Mouse (Mus musculus) hindlimb bud, embryonic 11.5 days (tissue): ENCODE data around the gene Otud5.
"Not testable (repeated sequence)": the region's sequence is repeated elsewhere in the genome, so short reads cannot be mapped to it uniquely, and the experiment has no call there.

Source experiments
- DNase-seq: peaks from one replicate; pipeline ENCODE4 v3.0.0-alpha.2; 2012; ENCODE audit warnings: low read depth, low spot score; ENCODE audit errors: extremely low spot score

The Otud5 gene

GRCm38 (mm10) chrX:7878495-7878894, 37.3 kb downstream of the Otud5 start:
- DNase-seq = no peak

DNA sequence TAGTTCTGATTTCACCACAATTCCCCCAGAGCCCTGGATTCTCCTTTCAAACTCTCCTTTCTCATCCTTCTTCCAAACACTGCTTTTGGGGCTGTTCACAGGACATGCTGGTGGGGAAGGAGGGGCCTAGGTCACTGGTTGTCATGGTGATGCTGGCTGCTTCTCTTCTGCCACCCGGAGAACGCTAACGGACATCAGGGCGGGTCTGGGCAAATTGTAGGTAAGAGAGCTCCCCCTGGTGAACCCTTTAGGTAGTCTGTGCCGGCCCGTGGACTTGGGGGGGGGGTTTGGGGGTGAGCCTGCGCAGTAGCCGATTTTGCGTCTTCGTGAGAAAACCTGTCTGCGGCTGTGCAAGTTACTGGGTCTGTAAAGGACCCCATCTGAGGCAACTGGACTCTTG, 38.7 kb downstream of the Otud5 start:
- no peak for DNase-seq

GRCm38 (mm10) chrX:7883841-7884567, 42.8 kb downstream of the Otud5 start, which contains the start of gene Slc35a2:
Gene Slc35a2 (plus strand): TSS chrX:7884028.
- peak; percentile 63 for DNase-seq

- no peak for DNase-seq
These were observed 57.0 kb downstream of the Otud5 start for GRCm38 (mm10) chrX:7898211-7898610.

- peak; percentile 83 for DNase-seq
These were observed 58.0 kb downstream of the Otud5 start, which contains the start of the genes Pqbp1 and Timm17b for GRCm38 (mm10) chrX:7898880-7899874. Gene Pqbp1 (minus strand): TSS chrX:7899269. Gene Timm17b (plus strand): TSS chrX:7899357.

- DNase-seq = no peak
These were observed 63.3 kb downstream of the Otud5 start for GRCm38 (mm10) chrX:7904441-7904840.

DNA sequence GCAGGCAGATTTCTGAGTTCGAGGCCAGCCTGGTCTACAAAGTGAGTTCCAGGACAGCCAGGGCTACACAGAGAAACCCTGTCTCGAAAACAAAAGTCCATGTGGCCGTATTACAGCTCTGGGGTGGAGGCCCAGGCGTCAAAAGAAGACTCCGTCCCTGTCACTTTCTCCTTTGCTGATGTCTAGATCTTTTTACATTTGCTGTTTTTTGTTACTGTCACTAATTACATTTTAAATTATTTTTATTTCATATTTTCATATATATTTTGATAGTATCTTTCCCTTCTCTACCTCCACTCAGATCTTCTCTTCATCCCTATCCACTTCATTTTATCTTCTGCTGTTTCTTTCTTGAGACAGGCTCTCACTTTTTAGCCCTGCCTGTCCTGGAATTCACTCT, 66.6 kb downstream of the Otud5 start, which contains the start of gene Gm10491:
Gene Gm10491 (minus strand): TSS at position 101 of the 400 bp plus-strand sequence.
- DNase-seq = no peak

DNA sequence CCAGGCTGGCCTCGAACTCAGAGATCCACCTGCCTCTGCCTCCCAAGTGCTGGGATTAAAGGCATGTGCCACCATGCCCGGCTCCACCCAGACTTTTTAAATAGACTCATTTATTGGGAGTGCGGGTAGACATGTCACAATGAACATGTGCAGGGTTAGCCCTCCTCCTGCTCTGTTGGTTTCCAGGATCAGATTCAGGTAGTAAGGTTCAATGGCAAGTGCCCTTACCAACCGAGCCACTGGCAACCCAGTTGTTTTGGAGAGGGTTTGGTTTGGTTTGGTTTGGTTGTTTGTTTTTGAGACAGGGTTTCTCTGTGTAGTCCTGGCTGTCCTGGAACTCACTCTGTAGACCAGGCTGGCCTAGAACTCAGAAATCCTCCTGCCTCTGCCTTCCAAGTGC, 68.1 kb downstream of the Otud5 start, which contains the start of gene Gm10490:
Gene Gm10490 (plus strand): TSS at position 301 of the 400 bp plus-strand sequence.
- DNase-seq = not testable (repeated sequence)

- DNase-seq = no peak
These were observed 69.3 kb downstream of the Otud5 start for GRCm38 (mm10) chrX:7910473-7910872.

GRCm38 (mm10) chrX:7915669-7916068, 74.5 kb downstream of the Otud5 start:
- DNase-seq = not testable (repeated sequence)

DNA sequence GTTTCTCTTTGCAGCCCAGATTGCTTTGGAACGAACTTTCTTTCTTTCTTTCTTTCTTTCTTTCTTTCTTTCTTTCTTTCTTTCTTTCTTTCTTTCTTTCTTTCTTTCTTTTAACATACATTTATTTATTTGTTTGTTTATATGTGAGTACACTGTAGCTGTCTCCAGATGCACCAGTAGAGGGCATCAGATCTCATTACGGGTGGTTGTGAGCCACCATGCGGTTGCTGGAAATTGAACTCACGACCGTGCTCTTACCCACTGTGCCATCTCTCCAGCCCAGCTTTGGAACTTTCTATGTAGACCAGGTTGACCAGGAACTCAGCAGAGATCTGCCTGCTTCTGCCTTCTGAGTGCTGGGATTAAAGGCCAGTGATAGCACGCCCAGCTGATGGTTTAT, 76.8 kb downstream of the Otud5 start:
- DNase-seq = not testable (repeated sequence)

GRCm38 (mm10) chrX:7919601-7920383, 78.6 kb downstream of the Otud5 start, which contains the start of gene Pcsk1n:
Gene Pcsk1n (plus strand): TSS chrX:7919822.
- no peak for DNase-seq

GRCm38 (mm10) chrX:7922032-7922431, 80.9 kb downstream of the Otud5 start:
- DNase-seq = no peak
